Mouse (Mus musculus) midbrain, embryonic 16.5 days (tissue): Measurements from ENCODE around the gene Cracr2a. TPM values are rescaled to one million over a fixed set of nuclear protein-coding genes. Genes with fewer than 3 reads are reported as not detected.
A peak's percentile ranks its signal among the peaks of the same experiment; 100 is the strongest.

ENCODE experiments used
- ATAC-seq: fragments of 200-750 bp; cut with Nextera tagmentation; 2 replicates; pipeline ENCODE4 v1.8.0; 2017; ENCODE audit warnings: moderate TSS enrichment
- H3K27ac ChIP-seq: fragments of 300-500 bp; sonication (generic); 2 replicates; pipeline ENCODE4 v1.5.1; 2014; ENCODE audit warnings: mild to moderate bottlenecking, low read length, mixed read lengths
- H3K27me3 ChIP-seq: fragments of 300-500 bp; sonication (generic); 2 replicates; pipeline ENCODE4 v1.6.1; 2014; ENCODE audit warnings: low read depth, low read length, mixed read lengths; ENCODE audit not compliant: control insufficient read depth, insufficient read depth
- H3K36me3 ChIP-seq: fragments of 300-500 bp; sonication (generic); 2 replicates; pipeline ENCODE4 v1.6.1; 2014; ENCODE audit warnings: mild to moderate bottlenecking, low read length, moderate library complexity, mixed read lengths; ENCODE audit not compliant: control insufficient read depth, insufficient read depth
- H3K4me1 ChIP-seq: fragments of 300-500 bp; sonication (generic); 2 replicates; pipeline ENCODE4 v1.6.1; 2014; ENCODE audit warnings: mild to moderate bottlenecking, low read length, mixed read lengths; ENCODE audit not compliant: control insufficient read depth, insufficient read depth
- H3K4me2 ChIP-seq: fragments of 300-500 bp; sonication (generic); 2 replicates; pipeline ENCODE4 v1.6.1; 2014; ENCODE audit warnings: mild to moderate bottlenecking, low read length, mixed read lengths
- H3K4me3 ChIP-seq: fragments of 300-500 bp; sonication (generic); 2 replicates; pipeline ENCODE4 v1.5.1; 2014; ENCODE audit warnings: low read depth, mild to moderate bottlenecking, low read length, moderate library complexity, mixed read lengths
- H3K9ac ChIP-seq: fragments of 300-500 bp; sonication (generic); 2 replicates; pipeline ENCODE4 v1.6.1; 2014; ENCODE audit warnings: low read depth, low read length, mixed read lengths
- H3K9me3 ChIP-seq: fragments of 300-500 bp; sonication (generic); replicated peaks from 2 replicates; pipeline ENCODE4 v1.6.1; 2014; ENCODE audit warnings: mild to moderate bottlenecking, low read length, mixed read lengths; ENCODE audit not compliant: control insufficient read depth, poor library complexity, severe bottlenecking
- WGBS: fragments of 180-500 bp; shearing (Covaris S2); extraction: QIAGEN DNeasy Blood & Tissue Kit; methylation state at CpG from one replicate; pipeline ENCODE4 v1.1.7; 2014; 5-methylcytosine and 5-hydroxymethylcytosine counted together
- polyA plus RNA-seq: library from polyadenylated mRNA; unstranded; fragments of >200 nt; fragmentation: Nextera tagmentation; extraction: Ambion mirVana; gene quantifications from 2 replicates; pipeline ENCODE4 v1.2.1, GENCODE M21; 2015

Cracr2a gene
- polyA plus RNA-seq, 1 experiment from 2014 or later: 0.45 TPM

DNA sequence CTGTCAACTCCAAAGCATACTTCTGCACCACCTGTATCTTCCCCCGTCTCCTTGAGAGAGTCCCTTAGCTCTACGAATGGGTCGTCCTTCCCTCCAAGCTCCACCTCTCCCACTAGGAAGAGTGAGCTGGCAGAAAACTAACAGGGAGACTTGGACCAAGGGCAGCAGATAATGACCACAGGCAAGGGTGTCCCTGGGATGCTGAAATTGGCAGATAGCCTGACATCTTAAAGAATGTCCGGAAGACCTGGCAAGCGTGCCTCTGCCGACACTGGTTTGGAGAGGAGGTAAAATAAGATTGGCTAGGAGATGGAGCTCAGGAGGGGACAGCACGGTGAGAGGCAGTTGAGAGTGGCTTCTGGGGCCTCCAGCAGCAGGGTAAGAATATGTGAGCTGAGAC lies 17.2 kb downstream of the Cracr2a start:
- Histone ChIP-seq H3K27me3 (peaks cover 3% of the 10 kb centered on the region; the same call in 1 of the 2 replicates), H3K4me3 (no peak overlapping the region), H3K9me3 (no peaks in the 10 kb centered on the region), H3K36me3 (no peaks in the 10 kb centered on the region), H3K9ac (no peak overlapping the region), H3K4me1 (peaks cover 6% of the 10 kb centered on the region), H3K4me2 (no peak overlapping the region), H3K27ac (no peak overlapping the region)
- ATAC-seq: no peak
- 79% methylated on average over 7 of the region's 7 CpGs for WGBS

DNA sequence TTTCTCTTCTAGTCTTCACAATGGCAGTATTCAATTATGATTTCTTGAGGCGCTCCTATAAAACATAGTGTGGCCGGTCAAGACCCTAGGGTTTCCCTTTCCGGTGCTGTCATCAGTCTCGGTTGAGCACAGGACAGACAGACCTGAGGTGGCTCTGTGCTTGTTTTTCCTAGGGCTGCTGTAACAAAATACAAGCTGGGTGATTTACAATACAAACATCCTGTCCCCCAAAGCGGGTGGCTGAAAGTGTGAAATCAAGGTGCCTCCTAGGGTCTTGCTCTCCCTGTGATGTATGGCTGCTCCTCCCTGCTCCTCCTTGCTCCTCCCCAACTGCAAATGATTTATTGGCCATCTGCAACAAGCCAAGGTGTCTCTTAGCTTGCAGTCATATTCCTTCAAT lies 17.7 kb downstream of the Cracr2a start:
- H3K36me3 ChIP-seq: no peaks in the 10 kb centered on the region
- no peak for ATAC-seq
- H3K4me2 ChIP-seq: no peak overlapping the region
- WGBS: 76% methylated on average over 5 of the region's 5 CpGs
- H3K9me3 ChIP-seq: no peaks in the 10 kb centered on the region
- H3K4me3 ChIP-seq: no peak overlapping the region
- no peak overlapping the region for H3K27ac ChIP-seq
- H3K27me3 ChIP-seq: peaks cover 3% of the 10 kb centered on the region; the same call in 1 of the 2 replicates
- H3K9ac ChIP-seq: no peak overlapping the region
- H3K4me1 ChIP-seq: peaks cover 6% of the 10 kb centered on the region

DNA sequence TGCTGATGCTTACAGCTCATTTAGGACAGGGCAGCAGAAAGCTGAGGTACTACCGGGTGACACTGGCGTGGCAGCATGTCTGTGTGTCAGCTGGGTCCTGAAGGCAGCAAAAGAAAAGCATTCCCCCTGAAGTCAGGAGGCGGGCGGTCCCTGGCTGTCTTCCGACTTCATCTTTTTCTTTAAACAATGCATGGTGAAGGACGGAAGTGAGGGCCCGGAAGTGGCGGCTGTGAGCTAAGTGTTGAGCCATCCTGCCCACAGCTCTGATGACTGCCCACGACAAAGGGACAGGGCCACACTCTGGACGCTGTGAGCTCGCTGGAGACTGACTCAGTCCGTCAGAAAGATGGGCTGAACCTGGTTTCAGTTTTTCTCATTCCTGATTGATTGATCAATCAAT lies 20.8 kb downstream of the Cracr2a start:
- Histone ChIP-seq H3K36me3 (no peaks in the 10 kb centered on the region), H3K4me3 (no peak overlapping the region), H3K9ac (peak overlapping the region; percentile 39; the same call in 1 of the 2 replicates), H3K27me3 (peaks cover 3% of the 10 kb centered on the region; the same call in 1 of the 2 replicates), H3K4me1 (peaks cover 6% of the 10 kb centered on the region), H3K9me3 (no peaks in the 10 kb centered on the region), H3K4me2 (peak overlapping the region; percentile 62), H3K27ac (no peak overlapping the region)
- 55% methylated on average over 12 of the region's 12 CpGs for WGBS
- ATAC-seq: peak; percentile 25; the same call in 1 of the 2 replicates

DNA sequence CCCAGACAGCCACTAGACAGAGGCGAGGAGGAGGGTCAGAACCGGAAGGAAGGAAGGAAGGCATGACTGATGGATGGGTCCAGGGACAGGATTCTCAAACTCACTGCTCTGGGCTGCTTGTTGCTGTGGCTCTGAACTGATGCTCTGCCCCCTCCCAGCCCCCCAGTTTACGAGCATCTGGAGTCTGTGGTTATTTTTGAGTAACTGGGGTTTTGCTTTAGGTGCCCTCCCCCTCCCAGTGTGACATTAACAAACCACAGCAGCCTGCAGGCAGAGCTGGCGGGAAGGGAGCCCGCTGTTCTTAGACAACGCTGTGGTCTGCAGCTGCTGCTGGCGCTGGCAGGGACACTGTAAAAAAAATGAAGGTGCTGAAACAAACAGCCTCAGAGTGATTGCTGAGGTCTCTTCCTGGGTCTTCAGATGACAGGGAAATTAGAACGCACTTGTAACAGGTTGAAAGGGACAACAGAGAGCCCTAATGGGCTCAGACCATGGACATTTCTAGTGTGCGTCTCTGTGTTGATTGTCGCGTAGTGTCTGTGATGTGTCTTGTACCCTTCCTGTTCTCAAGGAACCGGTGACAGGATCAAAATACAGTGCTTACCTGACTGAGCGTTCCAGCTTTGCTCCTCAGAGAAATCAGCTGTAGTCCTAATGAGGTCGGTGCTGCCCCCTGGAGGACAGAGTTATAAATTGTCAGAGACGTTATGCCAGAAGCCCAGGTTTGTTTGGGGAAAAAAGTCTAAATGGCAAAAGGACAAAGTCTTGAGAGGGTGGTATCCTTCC lies 21.4 kb downstream of the Cracr2a start:
- no peaks in the 10 kb centered on the region for H3K36me3 ChIP-seq

DNA sequence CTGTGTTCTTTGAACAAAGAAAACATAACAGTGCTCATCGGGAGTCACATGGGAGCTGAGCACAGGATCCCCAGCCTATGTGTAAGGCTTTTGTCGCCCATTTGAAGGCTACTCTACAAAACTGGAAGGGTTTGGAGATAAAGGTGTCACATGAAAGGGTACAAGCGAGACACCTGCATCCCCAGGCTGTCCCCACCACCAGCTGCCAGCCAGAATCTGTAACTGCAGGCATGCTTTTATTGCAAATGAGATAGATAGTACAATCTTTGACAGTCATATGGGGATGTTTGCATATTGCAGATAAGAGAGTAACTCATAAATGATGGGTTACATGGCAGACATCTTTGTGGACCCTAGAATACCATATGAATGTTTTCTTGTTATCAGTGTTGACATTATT lies 30.3 kb downstream of the Cracr2a start:
- no peak for ATAC-seq
- peaks cover 7% of the 10 kb centered on the region; the same call in 1 of the 2 replicates for H3K4me1 ChIP-seq
- 68% methylated on average over 3 of the region's 3 CpGs for WGBS
- H3K27ac ChIP-seq: no peak overlapping the region
- no peaks in the 10 kb centered on the region for H3K9me3 ChIP-seq
- no peaks in the 10 kb centered on the region for H3K27me3 ChIP-seq
- H3K4me3 ChIP-seq: no peak overlapping the region
- H3K4me2 ChIP-seq: no peak overlapping the region
- no peak overlapping the region for H3K9ac ChIP-seq
- no peaks in the 10 kb centered on the region for H3K36me3 ChIP-seq

More for the DNA sequence above, 21.4 kb downstream of the Cracr2a start:
- Histone ChIP-seq H3K27ac (no peak overlapping the region), H3K9me3 (no peaks in the 10 kb centered on the region), H3K4me2 (peak overlapping the region; percentile 62), H3K4me1 (peaks cover 6% of the 10 kb centered on the region), H3K27me3 (peaks cover 3% of the 10 kb centered on the region; the same call in 1 of the 2 replicates), H3K9ac (peak overlapping the region; percentile 39; the same call in 1 of the 2 replicates), H3K4me3 (peak overlapping the region; percentile 23)
- 8% methylated on average over 15 of the region's 15 CpGs for WGBS
- ATAC-seq: peak; percentile 66

DNA sequence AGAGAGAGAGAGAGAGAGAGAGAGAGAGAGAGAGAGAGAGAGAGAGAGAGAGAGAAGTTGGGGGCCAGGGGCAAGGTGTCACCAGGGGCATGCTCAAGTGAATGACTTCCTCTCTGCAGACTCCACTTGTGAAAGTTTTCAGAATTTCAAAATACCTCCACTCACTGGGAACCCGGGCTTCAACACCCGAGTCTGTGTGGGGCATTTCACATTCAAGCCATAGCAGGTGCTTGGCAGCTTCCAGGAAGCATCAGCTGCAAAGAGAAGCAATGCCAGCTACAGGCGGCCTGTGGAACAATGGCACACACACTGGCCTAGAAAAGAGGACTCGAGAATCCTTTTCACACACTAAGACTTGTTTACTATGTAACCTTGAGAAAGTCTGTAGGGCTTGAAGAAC lies 32.3 kb downstream of the Cracr2a start:
- 38% methylated on average over 4 of the region's 4 CpGs for WGBS
- no peak for ATAC-seq

DNA sequence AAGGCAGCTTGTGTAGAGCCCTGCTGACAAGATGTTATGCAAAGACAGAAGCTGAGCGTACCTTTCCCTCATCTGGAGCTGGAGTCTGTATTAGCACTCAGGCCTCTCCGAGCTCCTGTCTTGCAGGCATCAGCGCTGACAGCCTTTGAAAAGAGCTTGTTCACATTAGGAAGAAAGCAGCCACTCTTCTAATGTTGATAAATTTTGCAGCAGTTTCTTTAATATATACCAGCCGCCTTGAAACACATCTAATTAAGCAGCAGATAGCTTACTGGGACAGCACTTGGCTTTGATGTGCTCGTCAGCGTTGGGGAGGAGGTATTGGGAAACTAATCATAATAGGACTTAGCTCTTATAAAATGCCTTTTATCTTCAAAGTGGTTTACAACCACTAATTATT lies 38.1 kb downstream of the Cracr2a start:
- H3K36me3 ChIP-seq: no peaks in the 10 kb centered on the region
- H3K4me3 ChIP-seq: no peak overlapping the region
- no peaks in the 10 kb centered on the region for H3K9me3 ChIP-seq
- no peak overlapping the region for H3K4me2 ChIP-seq
- peak overlapping the region; percentile 11 for H3K27ac ChIP-seq
- peak; percentile 81 for ATAC-seq
- peaks cover 6% of the 10 kb centered on the region for H3K4me1 ChIP-seq
- 26% methylated on average over 6 of the region's 6 CpGs for WGBS
- no peak overlapping the region for H3K9ac ChIP-seq
- H3K27me3 ChIP-seq: no peaks in the 10 kb centered on the region

More for the DNA sequence above, 32.3 kb downstream of the Cracr2a start:
- H3K27ac ChIP-seq: no peak overlapping the region
- H3K4me3 ChIP-seq: no peak overlapping the region
- no peaks in the 10 kb centered on the region for H3K27me3 ChIP-seq
- no peaks in the 10 kb centered on the region for H3K9me3 ChIP-seq
- no peak overlapping the region for H3K9ac ChIP-seq
- H3K36me3 ChIP-seq: no peaks in the 10 kb centered on the region
- H3K4me2 ChIP-seq: no peak overlapping the region
- peaks cover 7% of the 10 kb centered on the region; the same call in 1 of the 2 replicates for H3K4me1 ChIP-seq

DNA sequence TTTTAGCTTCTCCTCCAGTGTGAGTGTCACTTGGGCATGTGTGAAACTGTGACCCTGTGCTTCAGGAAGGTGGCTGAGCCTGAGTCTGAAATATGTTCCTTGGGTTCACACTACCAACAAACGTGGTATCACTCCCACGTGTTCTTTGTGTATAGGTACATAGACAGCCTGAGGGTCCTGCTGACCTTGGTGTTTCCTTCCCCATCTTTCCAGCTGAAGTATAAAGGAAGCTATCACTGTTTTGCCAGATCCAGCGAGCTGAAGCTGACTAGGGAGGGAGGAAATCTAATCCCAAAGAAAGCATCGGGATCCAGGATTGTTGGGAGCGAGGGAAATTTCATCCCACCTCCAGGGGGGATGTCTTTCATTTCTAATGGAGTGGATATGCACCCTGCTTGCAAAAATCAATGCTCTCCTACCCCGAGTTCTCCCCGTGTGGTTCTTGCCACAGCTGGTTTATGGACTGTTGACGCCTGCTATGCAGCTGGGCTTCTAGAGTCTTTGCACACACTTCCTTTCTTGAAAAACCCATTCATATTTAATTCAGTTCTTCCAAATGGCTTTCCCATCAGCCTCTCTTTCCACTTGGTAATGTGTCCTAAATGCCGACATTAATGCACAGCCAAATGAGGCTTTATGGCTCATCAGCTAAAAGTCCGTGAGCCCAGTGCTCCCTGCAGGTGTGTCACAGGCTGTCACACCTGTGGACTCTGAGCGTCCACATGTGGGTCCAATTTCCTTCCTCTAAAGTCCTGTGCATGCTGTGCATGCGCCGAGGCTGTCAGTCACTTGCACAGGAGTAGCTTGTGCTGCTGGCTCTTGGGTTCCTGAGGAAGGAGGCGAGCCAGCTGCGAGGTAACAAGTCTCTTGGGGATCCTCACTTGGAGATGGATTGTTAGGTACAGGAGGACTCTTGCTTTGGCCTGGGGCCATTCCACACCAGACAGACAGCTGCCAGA lies 44.2 kb downstream of the Cracr2a start:
- no peaks in the 10 kb centered on the region for H3K9me3 ChIP-seq
- H3K27me3 ChIP-seq: no peaks in the 10 kb centered on the region
- H3K4me2 ChIP-seq: no peak overlapping the region
- no peak overlapping the region for H3K4me3 ChIP-seq
- no peak overlapping the region for H3K9ac ChIP-seq
- no peaks in the 10 kb centered on the region for H3K36me3 ChIP-seq
- 63% methylated on average over 15 of the region's 15 CpGs for WGBS
- no peak for ATAC-seq
- 0 out of 2 replicates have a peak, but pooled peaks cover 3% of the 10 kb centered on the region for H3K4me1 ChIP-seq
- H3K27ac ChIP-seq: no peak overlapping the region
